Mouse (Mus musculus) cortical plate, adult 2 months (tissue): ENCODE data around the gene Zbtb16.

Experiments used
- CTCF ChIP-seq: fragments of 200-500 bp; IDR thresholded peaks from 2 replicates; pipeline ENCODE4 v1.5.1; 2011; ENCODE audit warnings: mild to moderate bottlenecking, control low read depth, low read length; ENCODE audit not compliant: insufficient read depth; ENCODE audit errors: extremely low read depth
- POLR2A ChIP-seq: fragments of 200-500 bp; IDR thresholded peaks from 2 replicates; pipeline ENCODE4 v1.6.1; 2011; ENCODE audit warnings: mild to moderate bottlenecking, low read length, control low read depth; ENCODE audit not compliant: insufficient read depth; ENCODE audit errors: extremely low read depth

DNA sequence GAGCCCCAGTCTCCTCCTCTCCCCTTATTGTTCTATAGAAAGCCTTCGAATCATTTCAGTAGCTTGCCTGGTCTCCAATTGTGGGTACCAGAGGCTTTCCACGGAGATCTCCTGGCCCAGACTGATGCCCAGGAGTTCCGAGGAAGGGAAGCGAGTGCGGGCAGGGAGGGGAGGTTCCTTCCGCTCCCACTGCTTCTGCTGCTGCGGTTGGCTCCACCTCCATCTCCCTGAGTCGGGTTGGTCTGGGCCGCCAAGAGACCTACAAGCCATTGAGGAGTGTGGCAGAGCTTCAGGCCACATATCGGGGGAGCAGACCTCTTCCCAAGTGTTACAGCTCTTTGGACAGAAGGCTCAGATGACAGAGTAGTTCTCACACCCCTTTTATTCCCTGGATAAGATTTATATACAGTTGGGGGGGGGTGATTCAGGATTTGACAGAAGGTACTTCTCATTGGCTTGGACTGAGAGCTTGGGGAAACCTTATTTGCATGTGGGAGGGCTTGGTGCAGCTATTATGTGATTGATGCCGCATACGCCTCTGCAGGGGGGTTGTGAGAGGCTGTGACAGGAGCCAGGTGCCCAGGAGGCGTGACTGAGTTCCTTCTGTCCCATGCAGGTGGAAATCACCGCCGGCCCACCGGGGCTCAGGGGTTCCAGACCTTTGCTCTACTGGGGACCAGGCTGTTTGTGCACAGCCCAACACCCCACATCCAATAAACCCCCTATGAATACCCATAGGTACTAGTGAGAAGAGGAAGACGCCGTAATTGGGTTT lies 200.3 kb downstream of the Zbtb16 start:
- TF ChIP-seq POLR2A = no peak
- no peak for TF ChIP-seq CTCF
